Mouse (Mus musculus): ENCODE data around the gene Als2.
A peak's percentile ranks its signal among the peaks of the same experiment; 100 is the strongest.

Gene Als2

GRCm38 (mm10) chr1:59166232-59166905, 70.7 kb downstream of the Als2 start:
- ATAC-seq (ENCODE audit: low TSS enrichment) = no peak

GRCm38 (mm10) chr1:59163918-59164317, 73.1 kb downstream of the Als2 start:
- peak; percentile 39; the same call in 1 of the 2 replicates for ATAC-seq (ENCODE audit: low TSS enrichment)

GRCm38 (mm10) chr1:59163030-59163461, 74.0 kb downstream of the Als2 start, which contains the start of gene Mpp4:
TSS of gene Mpp4 (minus strand) at chr1:59163389.
- peak; percentile 90 for ATAC-seq (ENCODE audit: low TSS enrichment)

GRCm38 (mm10) chr1:59162309-59163024, 74.6 kb downstream of the Als2 start:
- ATAC-seq (ENCODE audit: low TSS enrichment) = peak; percentile 20; the same call in 1 of the 2 replicates

- no peak for ATAC-seq (ENCODE audit: low TSS enrichment)
Measured at GRCm38 (mm10) chr1:59161396-59161795, 75.6 kb downstream of the Als2 start.

GRCm38 (mm10) chr1:59160871-59161270, 76.2 kb downstream of the Als2 start:
- no peak for ATAC-seq (ENCODE audit: low TSS enrichment)

GRCm38 (mm10) chr1:59159136-59159535, 77.9 kb downstream of the Als2 start:
- ATAC-seq (ENCODE audit: low TSS enrichment) = no peak

GRCm38 (mm10) chr1:59158498-59158897, 78.5 kb downstream of the Als2 start:
- no peak for ATAC-seq (ENCODE audit: low TSS enrichment)

GRCm38 (mm10) chr1:59157846-59158245, 79.2 kb downstream of the Als2 start:
- no peak for ATAC-seq (ENCODE audit: low TSS enrichment)

- no peak for ATAC-seq (ENCODE audit: low TSS enrichment)
Measured at GRCm38 (mm10) chr1:59152346-59152745, 84.7 kb downstream of the Als2 start.

GRCm38 (mm10) chr1:59150542-59150941, 86.5 kb downstream of the Als2 start:
- no peak for ATAC-seq (ENCODE audit: low TSS enrichment)

- no peak for ATAC-seq (ENCODE audit: low TSS enrichment)
Measured at GRCm38 (mm10) chr1:59144543-59144942, 92.5 kb downstream of the Als2 start.

- no peak for ATAC-seq (ENCODE audit: low TSS enrichment)
Measured at GRCm38 (mm10) chr1:59142809-59143208, 94.2 kb downstream of the Als2 start.

- no peak for ATAC-seq (ENCODE audit: low TSS enrichment)
Measured at GRCm38 (mm10) chr1:59134419-59134818, 102.6 kb downstream of the Als2 start.

- no peak for ATAC-seq (ENCODE audit: low TSS enrichment)
Measured at GRCm38 (mm10) chr1:59128879-59129278, 108.2 kb downstream of the Als2 start.

GRCm38 (mm10) chr1:59125558-59125957, 111.5 kb downstream of the Als2 start:
- ATAC-seq (ENCODE audit: low TSS enrichment) = no peak

- ATAC-seq (ENCODE audit: low TSS enrichment) = peak; percentile 98
Measured at GRCm38 (mm10) chr1:59119720-59120457, 117.1 kb downstream of the Als2 start, which contains the start of gene Tmem237. TSS of gene Tmem237 (minus strand) at chr1:59120408.
